Mouse (Mus musculus) cerebellum, adult 11-12 months (tissue): ENCODE data around the gene C2cd5.
"Not testable (repeated sequence)": the region's sequence is repeated elsewhere in the genome, so short reads cannot be mapped to it uniquely, and the experiment has no call there.

Experiments
- DNase-seq: peaks from one replicate; pipeline ENCODE4 v3.0.0; 2022

C2cd5 gene

GRCm38 (mm10) chr6:143008865-143009264 is 91.1 kb downstream of the C2cd5 start:
- DNase-seq = no peak

- not testable (repeated sequence) for DNase-seq
Observed at GRCm38 (mm10) chr6:143005209-143005608, 94.7 kb downstream of the C2cd5 start.

DNA sequence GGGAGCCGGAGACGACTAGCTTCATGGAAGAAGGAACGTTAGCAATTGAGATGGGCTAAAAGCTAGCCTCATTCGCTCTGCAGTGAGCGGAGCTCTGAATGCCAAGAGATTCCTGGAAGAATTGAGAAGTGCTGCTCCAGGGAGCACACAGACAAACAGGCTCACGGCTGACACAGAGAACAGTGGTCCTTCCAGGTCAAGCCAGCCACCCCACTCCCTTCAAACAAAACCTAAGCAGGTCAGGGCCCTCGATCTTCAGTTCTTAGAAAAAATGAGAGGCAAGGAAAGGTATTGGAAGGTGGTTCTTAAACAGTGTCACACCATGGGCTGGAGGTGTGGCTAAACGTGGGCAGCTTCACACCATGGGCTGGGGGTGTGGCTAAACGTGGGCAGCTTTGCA is 95.1 kb downstream of the C2cd5 start:
- no peak for DNase-seq

GRCm38 (mm10) chr6:142998221-142998999 is 101.5 kb downstream of the C2cd5 start:
- no peak for DNase-seq

- DNase-seq = no peak
Observed at GRCm38 (mm10) chr6:142996887-142997286, 103.1 kb downstream of the C2cd5 start.

- DNase-seq = no peak
Observed at GRCm38 (mm10) chr6:142995567-142995966, 104.4 kb downstream of the C2cd5 start.

- DNase-seq = no peak
Observed at GRCm38 (mm10) chr6:142994821-142995220, 105.1 kb downstream of the C2cd5 start.

- DNase-seq = no peak
Observed at GRCm38 (mm10) chr6:142993705-142994698, 105.9 kb downstream of the C2cd5 start.

GRCm38 (mm10) chr6:142992971-142993370 is 107.0 kb downstream of the C2cd5 start:
- DNase-seq = no peak

- no peak for DNase-seq
Observed at GRCm38 (mm10) chr6:142992099-142992498, 107.8 kb downstream of the C2cd5 start.

DNA sequence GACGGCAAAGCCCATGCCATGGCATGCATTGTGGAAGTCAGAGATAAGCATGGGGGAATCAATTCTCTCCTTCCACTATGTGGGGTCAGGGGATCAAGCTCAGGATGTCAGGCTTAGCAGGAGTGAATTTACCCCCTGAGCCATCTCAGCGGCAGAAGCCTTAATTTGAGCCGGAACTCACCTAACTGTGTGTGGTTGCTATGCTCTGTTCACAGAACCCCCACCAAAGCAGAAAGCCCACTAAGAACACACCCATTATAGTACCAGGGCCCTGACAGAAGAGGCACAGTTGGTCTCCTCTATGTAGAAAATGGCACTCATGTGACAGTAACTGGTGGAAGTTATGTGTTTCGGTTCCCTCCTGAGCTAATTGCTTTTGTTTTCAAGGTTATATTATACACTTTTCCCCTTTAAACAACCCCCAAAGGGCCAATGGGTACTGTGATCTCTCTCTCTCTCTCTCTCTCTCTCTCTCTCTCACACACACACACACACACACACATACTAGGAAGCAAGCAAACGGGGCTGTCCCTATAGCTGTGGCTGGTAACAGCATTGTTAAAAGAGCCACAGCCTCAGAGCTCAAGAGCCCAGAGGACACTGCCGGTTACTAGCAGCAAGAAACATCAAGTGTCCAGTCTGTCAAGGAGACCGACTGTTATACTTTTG is 108.4 kb downstream of the C2cd5 start:
- no peak for DNase-seq

GRCm38 (mm10) chr6:142990516-142990915 is 109.4 kb downstream of the C2cd5 start:
- DNase-seq = no peak

- no peak for DNase-seq
Observed at GRCm38 (mm10) chr6:142989495-142989894, 110.4 kb downstream of the C2cd5 start.

GRCm38 (mm10) chr6:142988753-142989152 is 111.2 kb downstream of the C2cd5 start:
- DNase-seq = peak; percentile 31

GRCm38 (mm10) chr6:142988231-142988630 is 111.7 kb downstream of the C2cd5 start:
- DNase-seq = no peak

DNA sequence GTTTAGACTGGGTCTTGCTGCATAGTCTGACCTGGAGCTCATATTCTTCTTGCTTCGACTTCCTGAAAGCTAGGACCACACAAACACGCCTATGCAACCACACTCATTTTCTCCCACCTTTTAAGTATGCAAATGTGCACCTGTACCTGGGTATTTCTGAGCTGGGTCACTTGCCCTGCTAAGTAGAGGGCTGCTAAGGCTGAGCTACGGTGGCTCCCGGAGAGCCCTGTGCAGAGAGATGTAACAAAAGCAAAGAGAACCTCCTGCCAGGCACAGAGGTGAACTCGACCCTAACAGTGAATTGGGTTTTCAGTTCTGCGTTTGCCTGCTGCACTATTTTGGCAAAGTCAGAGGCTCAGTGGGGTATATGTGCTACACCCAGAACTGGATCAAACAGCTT is 112.3 kb downstream of the C2cd5 start:
- DNase-seq = no peak

DNA sequence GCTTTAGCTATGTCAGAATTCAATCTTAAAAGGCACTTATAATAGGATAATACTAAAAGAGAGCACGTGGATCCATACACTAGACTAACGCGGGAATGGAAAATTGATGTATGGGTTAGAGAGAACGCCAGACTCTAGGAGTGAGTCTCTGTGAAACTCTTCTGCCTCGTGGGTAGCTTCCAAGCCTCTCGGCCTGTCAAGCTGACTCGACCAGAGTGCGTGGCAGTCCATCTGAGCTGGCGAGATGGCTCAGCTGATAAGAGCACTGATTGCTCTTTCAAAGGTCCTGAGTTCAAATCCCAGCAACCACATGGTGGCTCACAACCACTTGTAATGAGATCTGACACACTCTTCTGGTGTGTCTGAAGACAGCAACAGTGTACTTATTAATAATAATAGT is 113.2 kb downstream of the C2cd5 start:
- DNase-seq = not testable (repeated sequence)

DNA sequence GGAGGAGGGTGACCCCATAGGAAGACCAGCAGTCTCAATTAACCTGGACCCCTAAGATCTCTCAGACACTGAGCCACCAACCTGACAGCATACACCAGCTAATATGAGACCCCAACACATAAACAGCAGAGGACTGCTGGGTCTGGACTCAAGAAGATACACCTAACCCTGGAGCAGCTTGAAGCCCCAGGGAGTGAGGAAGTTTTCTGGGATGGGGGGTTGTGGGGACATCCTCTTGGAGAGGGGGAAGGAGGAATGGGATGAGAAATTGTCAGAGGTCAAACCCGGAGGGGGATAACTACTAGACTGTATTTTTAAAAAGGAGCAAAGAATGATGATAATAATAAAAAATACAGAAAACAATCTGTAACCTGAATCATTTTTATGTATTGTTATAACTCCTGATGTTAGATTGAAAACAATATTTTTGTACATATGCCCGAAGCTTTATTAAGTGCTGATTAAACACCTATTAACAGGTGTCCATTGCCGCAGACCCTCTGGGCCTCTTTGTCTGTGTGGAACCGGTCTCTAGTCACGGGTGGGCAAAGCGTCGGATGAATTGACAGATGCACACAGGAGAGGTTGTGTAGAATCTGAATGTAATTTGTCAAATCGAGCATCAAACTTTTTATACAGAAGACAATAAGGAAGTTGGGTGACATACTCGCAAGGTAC is 114.2 kb downstream of the C2cd5 start:
- not testable (repeated sequence) for DNase-seq

- DNase-seq = no peak
Observed at GRCm38 (mm10) chr6:142979665-142980660, 120.0 kb downstream of the C2cd5 start.

DNA sequence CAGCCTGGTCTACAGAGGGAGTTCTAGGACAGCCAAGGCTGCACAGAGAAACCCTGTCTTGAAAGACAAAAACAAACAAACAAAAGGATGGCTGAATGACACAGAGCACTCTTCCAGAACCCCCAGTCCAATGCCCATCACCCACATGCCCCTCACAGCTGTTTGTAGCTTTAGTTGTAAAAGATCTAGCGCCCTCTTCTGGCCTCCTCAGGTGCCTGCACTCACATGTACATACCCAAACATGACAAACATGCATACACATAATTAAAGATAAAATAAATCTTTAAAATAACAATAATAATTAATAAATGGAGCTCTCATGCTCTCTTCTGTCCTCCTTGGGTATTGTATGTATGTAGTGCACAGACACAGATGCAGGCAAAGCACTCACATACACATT is 122.7 kb downstream of the C2cd5 start:
- no peak for DNase-seq

GRCm38 (mm10) chr6:142973289-142973688 is 126.7 kb downstream of the C2cd5 start:
- DNase-seq = no peak
